Mouse (Mus musculus): ENCODE results near the gene Vmn2r32. TPM values are rescaled to one million over a fixed set of nuclear protein-coding genes. Genes with fewer than 3 reads are reported as not detected.
"Not testable (repeated sequence)": the region's sequence is repeated elsewhere in the genome, so short reads cannot be mapped to it uniquely, and the experiment has no call there.

Gene Vmn2r32
- polyA plus RNA-seq (2012; rRNA removed): not detected in 2 replicates

GRCm38 (mm10) chr7:7479918-7480317 is at the start of gene Vmn2r32:
Vmn2r32 (minus strand) TSS chr7:7480018.
- not testable (repeated sequence) for DNase-seq (ENCODE audit: extremely low spot score in 1 of 2, low spot score in 1 of 2)

Other genes starting within 250 kb of the Vmn2r32 start
- gene Vmn2r29, start 232.7 kb downstream of the Vmn2r32 start, polyA plus RNA-seq (2012; rRNA removed): 3.8 and 4.3 TPM in 2 replicates
- gene Gm45844, start 201.7 kb downstream of the Vmn2r32 start, polyA plus RNA-seq (2012; rRNA removed): 8.2 and 9.9 TPM in 2 replicates
- 97.8 and 100 TPM in 2 replicates for gene Clcn4, start 179.2 kb downstream of the Vmn2r32 start, polyA plus RNA-seq (2012; rRNA removed)
- not detected in 2 replicates for gene Vmn2r30, start 142.4 kb downstream of the Vmn2r32 start, polyA plus RNA-seq (2012; rRNA removed)
- not detected in 2 replicates for gene Gm45783, start 105.4 kb downstream of the Vmn2r32 start, polyA plus RNA-seq (2012; rRNA removed)
- gene Vmn2r31, start 80.3 kb downstream of the Vmn2r32 start, polyA plus RNA-seq (2012; rRNA removed): not detected in 2 replicates
- not detected in 2 replicates for gene Vmn2r33, start 86.8 kb upstream of the Vmn2r32 start, polyA plus RNA-seq (2012; rRNA removed)
- gene Vmn2r34, start 209.5 kb upstream of the Vmn2r32 start, polyA plus RNA-seq (2012; rRNA removed): not detected in 2 replicates